Mouse (Mus musculus) left cerebral cortex, adult 8-10 months (tissue): Measurements from ENCODE around the gene Hells. TPM values are rescaled to one million over a fixed set of nuclear protein-coding genes. Genes with fewer than 3 reads are reported as not detected.

Experiments
- microRNA-seq, 2 experiments: library from miRNA; unstranded; fragments of <30 nt; microRNA quantifications; one replicate each; pipeline ENCODE4 v1.2.0; 2022
- total RNA-seq, 4 experiments: library from RNA; stranded (reverse); gene quantifications; 2 replicates each; pipeline ENCODE4 v1.2.4; 2022

Gene Hells
- total RNA-seq, 4 experiments from 2014 or later = 3.3 to 4.4 (median 4.0) TPM

Small RNA genes lying within 50 kb of the gene (microRNA-seq; reads per million reads assigned to microRNA genes)
- 0 reads per million in 2 experiments for gene Gm23800

Other genes with a start within 250 kb of the Hells start
- gene Noc3l, start 111.7 kb upstream of the Hells start, total RNA-seq = 10 to 100 TPM; 11.8 to 14.1 (median 12.6) TPM
- 10 to 100 TPM; 12.1 to 14.5 (median 13.2) TPM for gene Tbc1d12, start 94.3 kb upstream of the Hells start, total RNA-seq
- under 1 TPM in 3 of 4 experiments, not detected in 1; 0.21 to 0.56 (median 0.23) TPM for gene Cyp2c55, start 76.1 kb downstream of the Hells start, total RNA-seq
- gene Cyp2c65, start 130.1 kb downstream of the Hells start, total RNA-seq = under 1 TPM in 3 of 4 experiments, not detected in 1; 0.19 to 0.32 (median 0.30) TPM
- gene Cyp2c66, start 183.0 kb downstream of the Hells start, total RNA-seq = not detected